Mouse (Mus musculus) layer of hippocampus, adult 11-12 months (tissue): ENCODE measurements around the gene Srp54a.
"Not testable (repeated sequence)": the region's sequence is repeated elsewhere in the genome, so short reads cannot be mapped to it uniquely, and the experiment has no call there.

ENCODE experiments used
- DNase-seq: peaks from one replicate; pipeline ENCODE4 v3.0.0; 2022; ENCODE audit warnings: low spot score

Gene Srp54a

GRCm38 (mm10) chr12:55124731-55125130 lies 44.7 kb downstream of the Srp54a start:
- not testable (repeated sequence) for DNase-seq

- DNase-seq, result not testable (repeated sequence)
Observed at GRCm38 (mm10) chr12:55135540-55135939, 55.5 kb downstream of the Srp54a start.

GRCm38 (mm10) chr12:55137859-55138258 lies 57.8 kb downstream of the Srp54a start:
- not testable (repeated sequence) for DNase-seq

GRCm38 (mm10) chr12:55154559-55155448 lies 74.7 kb downstream of the Srp54a start, which contains the start of gene Srp54b:
Gene Srp54b, plus strand, starts transcription at chr12:55155104.
- not testable (repeated sequence) for DNase-seq

GRCm38 (mm10) chr12:55155449-55155783 lies 75.4 kb downstream of the Srp54a start:
- not testable (repeated sequence) for DNase-seq
